Mouse (Mus musculus) stomach, postnatal 0 days (tissue): ENCODE measurements around the gene Hsf5.

ENCODE experiments used
- CTCF ChIP-seq: IDR thresholded peaks from 2 replicates; pipeline ENCODE4 v1.5.1; 2016; ENCODE audit warnings: antibody characterized with exemption, low read depth, mild to moderate bottlenecking, moderate library complexity
- EP300 ChIP-seq: optimal IDR thresholded peaks from 2 replicates; pipeline ENCODE3; 2016; ENCODE audit warnings: antibody characterized with exemption

DNA sequence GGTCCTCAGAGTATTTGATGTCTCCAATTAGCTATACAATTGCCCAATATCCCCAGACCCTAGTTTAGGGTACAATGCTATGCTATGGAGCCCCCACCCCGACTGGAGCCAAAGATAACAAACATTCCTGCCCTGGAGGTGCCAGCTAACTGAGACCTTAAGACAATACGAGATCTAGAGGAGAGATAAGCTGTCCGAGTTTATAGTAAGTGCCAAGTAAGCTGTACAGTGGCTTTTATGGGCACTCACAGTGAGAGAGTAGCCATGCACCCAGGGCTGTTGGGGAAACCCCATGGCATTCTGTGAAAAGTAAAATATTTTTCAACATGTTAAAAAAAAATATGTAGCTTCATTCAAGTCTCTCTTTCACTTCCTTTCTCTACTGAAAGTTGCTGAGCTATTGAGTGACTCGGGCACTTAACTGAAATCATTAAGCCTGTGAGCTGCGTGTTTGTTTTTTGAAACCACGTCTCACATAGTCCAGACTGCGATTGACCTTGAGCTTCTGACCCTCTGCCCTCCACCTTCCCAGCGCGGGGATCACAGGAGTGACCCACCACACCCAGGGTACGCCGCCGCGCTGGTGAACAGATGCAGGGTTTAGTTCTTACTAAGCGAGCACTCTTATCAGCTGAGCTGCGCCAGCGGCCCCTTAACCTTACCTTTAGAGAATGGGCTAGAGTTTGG, 73.2 kb downstream of the Hsf5 start:
- TF ChIP-seq CTCF (no peak), EP300 (no peak)
